19 mouse cellular contexts compared by ENCODE assay signal in genomic region chr17:88817601-88818000, GRCm38 (mm10). TPM values are rescaled to one million over a fixed set of nuclear protein-coding genes. Genes with fewer than 3 reads are reported as not detected.
DNase-seq lines count a peak whose midpoint lies in the region; ATAC-seq and TF ChIP-seq lines count a peak whose summit lies in the region.
"Had no signal": no experiment of that assay in that cellular context is flagged by ENCODE, and none has a peak within 500 bp of the region (broad histone marks: within the 10 kb centered on the region; RNA-seq: fewer than 3 reads in every experiment).

No protein-coding gene starts in this region.

- H3K4me2 ChIP-seq in forebrain, postnatal 0 days (ENCODE audit: low read depth) = no peak overlapping the region
- no peak overlapping the region for H3K4me2 ChIP-seq in midbrain, embryonic 16.5 days (ENCODE audit: low read length)
- H3K4me2 ChIP-seq in intestine, postnatal 0 days (replicated peaks; ENCODE audit: low read depth) = no peak overlapping the region
- H3K4me2 ChIP-seq: heart, embryonic 12.5 days; neural tube, embryonic 13.5 days; stomach, embryonic 15.5 days had no signal

- 8% methylated on average over 2 of the region's 2 CpGs for WGBS in forebrain, postnatal 0 days
- WGBS in forebrain, embryonic 10.5 days = 76% methylated on average over 2 of the region's 2 CpGs
- WGBS in midbrain, embryonic 16.5 days = 12% methylated on average over 2 of the region's 2 CpGs
- 57% methylated on average over 2 of the region's 2 CpGs for WGBS in midbrain, embryonic 10.5 days
- 28% methylated on average over 2 of the region's 2 CpGs for WGBS in intestine, postnatal 0 days

- no peaks in the 10 kb centered on the region for H3K36me3 ChIP-seq in forebrain, postnatal 0 days (ENCODE audit: insufficient read depth)
- H3K36me3 ChIP-seq in forebrain, embryonic 10.5 days (replicated peaks) = no peaks in the 10 kb centered on the region
- H3K36me3 ChIP-seq in midbrain, embryonic 16.5 days (ENCODE audit: control insufficient read depth, insufficient read depth, low read length) = no peaks in the 10 kb centered on the region
- H3K36me3 ChIP-seq in midbrain, embryonic 10.5 days = no peaks in the 10 kb centered on the region
- no peaks in the 10 kb centered on the region for H3K36me3 ChIP-seq in intestine, postnatal 0 days (ENCODE audit: control insufficient read depth, insufficient read depth)
- H3K36me3 ChIP-seq: heart, embryonic 12.5 days; neural tube, embryonic 13.5 days; stomach, embryonic 15.5 days had no signal

- H3K27me3 ChIP-seq in forebrain, postnatal 0 days (ENCODE audit: insufficient read depth, low read length) = no peaks in the 10 kb centered on the region
- no peaks in the 10 kb centered on the region for H3K27me3 ChIP-seq in forebrain, embryonic 10.5 days (ENCODE audit: poor library complexity, severe bottlenecking)
- no peaks in the 10 kb centered on the region for H3K27me3 ChIP-seq in midbrain, embryonic 16.5 days (ENCODE audit: control insufficient read depth, insufficient read depth, low read depth, low read length)
- no peaks in the 10 kb centered on the region for H3K27me3 ChIP-seq in midbrain, embryonic 10.5 days (ENCODE audit: low read depth, poor library complexity, severe bottlenecking)
- no peaks in the 10 kb centered on the region for H3K27me3 ChIP-seq in intestine, postnatal 0 days (replicated peaks; ENCODE audit: control insufficient read depth, insufficient read depth, low read length)
- H3K27me3 ChIP-seq: heart, embryonic 12.5 days; neural tube, embryonic 13.5 days; stomach, embryonic 15.5 days had no signal

- H3K4me3 ChIP-seq in forebrain, postnatal 0 days (ENCODE audit: low read depth, low read length) = no peak overlapping the region
- H3K4me3 ChIP-seq in forebrain, embryonic 10.5 days = no peak overlapping the region
- H3K4me3 ChIP-seq in midbrain, embryonic 16.5 days (ENCODE audit: low read depth, low read length) = no peak overlapping the region
- H3K4me3 ChIP-seq in midbrain, embryonic 10.5 days = no peak overlapping the region
- no peak overlapping the region for H3K4me3 ChIP-seq in intestine, postnatal 0 days (ENCODE audit: low read depth, low read length)
- H3K4me3 ChIP-seq: heart, embryonic 12.5 days; neural tube, embryonic 13.5 days; stomach, embryonic 15.5 days had no signal

- no peak for TF ChIP-seq CTCF in forebrain, postnatal 0 days (IDR thresholded peaks at IDR 0.05; ENCODE audit: low read depth)
- TF ChIP-seq CTCF in intestine, postnatal 0 days (IDR thresholded peaks at IDR 0.05; ENCODE audit: low read depth) = no peak

- DNase-seq in forebrain, postnatal 0 days = peak; percentile 71
- no peak for DNase-seq in forebrain, embryonic 10.5 days (ENCODE audit: extremely low spot score, low spot score)
- no peak for DNase-seq in midbrain, embryonic 10.5 days (ENCODE audit: low spot score)
- peak; percentile 2 for DNase-seq in layer of hippocampus, adult 9-10 months (ENCODE audit: low spot score)
- no peak for DNase-seq in thymus, postnatal 14 days
- DNase-seq: cerebellum, adult 2 months; heart, postnatal 36 days; kidney, adult 9 months; liver; lung, adult 18-20 months; lung, postnatal 4 days; spleen, adult 18-20 months; thymus, postnatal 25 days had no signal

- H3K9me3 ChIP-seq in forebrain, postnatal 0 days (ENCODE audit: low read length) = no peaks in the 10 kb centered on the region
- no peaks in the 10 kb centered on the region for H3K9me3 ChIP-seq in forebrain, embryonic 10.5 days
- no peaks in the 10 kb centered on the region for H3K9me3 ChIP-seq in midbrain, embryonic 16.5 days (replicated peaks; ENCODE audit: control insufficient read depth, low read length, poor library complexity, severe bottlenecking)
- H3K9me3 ChIP-seq in midbrain, embryonic 10.5 days (replicated peaks) = no peaks in the 10 kb centered on the region
- H3K9me3 ChIP-seq in intestine, postnatal 0 days (ENCODE audit: control insufficient read depth) = no peaks in the 10 kb centered on the region
- H3K9me3 ChIP-seq: heart, embryonic 12.5 days; neural tube, embryonic 13.5 days; stomach, embryonic 15.5 days had no signal

- peak; percentile 74 for ATAC-seq in forebrain, postnatal 0 days
- peak; percentile 71; the same call in 1 of the 2 replicates for ATAC-seq in midbrain, embryonic 16.5 days
- ATAC-seq in intestine, postnatal 0 days = no peak

- no peak overlapping the region for H3K9ac ChIP-seq in forebrain, postnatal 0 days
- H3K9ac ChIP-seq in midbrain, embryonic 16.5 days (ENCODE audit: low read depth, low read length) = no peak overlapping the region
- no peak overlapping the region for H3K9ac ChIP-seq in intestine, postnatal 0 days (ENCODE audit: low read depth, low read length)
- H3K9ac ChIP-seq: heart, embryonic 12.5 days; neural tube, embryonic 13.5 days; stomach, embryonic 15.5 days had no signal

- H3K4me1 ChIP-seq in forebrain, postnatal 0 days (ENCODE audit: insufficient read depth) = no peaks in the 10 kb centered on the region
- no peaks in the 10 kb centered on the region for H3K4me1 ChIP-seq in forebrain, embryonic 10.5 days
- H3K4me1 ChIP-seq in midbrain, embryonic 16.5 days (ENCODE audit: control insufficient read depth, insufficient read depth, low read length) = peaks cover 4% of the 10 kb centered on the region
- H3K4me1 ChIP-seq in midbrain, embryonic 10.5 days = no peaks in the 10 kb centered on the region
- no peaks in the 10 kb centered on the region for H3K4me1 ChIP-seq in intestine, postnatal 0 days (replicated peaks; ENCODE audit: control insufficient read depth, insufficient read depth, low read length)
- H3K4me1 ChIP-seq: heart, embryonic 12.5 days; stomach, embryonic 15.5 days had no signal

- H3K27ac ChIP-seq in forebrain, postnatal 0 days (ENCODE audit: low read depth, low read length) = peak overlapping the region; percentile 59; the same call in 1 of the 2 replicates
- no peak overlapping the region for H3K27ac ChIP-seq in forebrain, embryonic 10.5 days
- H3K27ac ChIP-seq in midbrain, embryonic 16.5 days (ENCODE audit: low read length) = no peak overlapping the region
- H3K27ac ChIP-seq in midbrain, embryonic 10.5 days (replicated peaks) = no peak overlapping the region
- no peak overlapping the region for H3K27ac ChIP-seq in intestine, postnatal 0 days (ENCODE audit: low read depth, low read length)
- H3K27ac ChIP-seq: neural tube, embryonic 13.5 days; stomach, embryonic 15.5 days had no signal

RNA-seq across cellular contexts. Expression of gene Lhcgr, which starts 25.8 kb away (rescaled TPM):
- 0.62 and 0.95 TPM in 2 replicates for total RNA-seq in forebrain, postnatal 0 days (2014; rRNA removed)
- polyA plus RNA-seq in forebrain, postnatal 0 days (2015; fragmentation: Nextera tagmentation; extraction: Ambion mirVana) = 1.2 and 2.0 TPM in 2 replicates
- not detected in 2 replicates for polyA plus RNA-seq in forebrain, embryonic 10.5 days (2016; fragmentation: Nextera tagmentation; extraction: Ambion mirVana)
- polyA plus RNA-seq in midbrain, embryonic 16.5 days (2015; fragmentation: Nextera tagmentation; extraction: Ambion mirVana) = 0.52 and 1.7 TPM in 2 replicates
- polyA plus RNA-seq in midbrain, embryonic 10.5 days (2016; fragmentation: Nextera tagmentation; extraction: Ambion mirVana) = 0.24 and 0.25 TPM in 2 replicates
- not detected in 2 replicates for polyA plus RNA-seq in intestine, postnatal 0 days (2015; fragmentation: Nextera tagmentation; extraction: Ambion mirVana)
- total RNA-seq: monocyte, adult 5-6 weeks had no signal
- polyA plus RNA-seq: stomach, embryonic 15.5 days had no signal

Comparison
In these comparisons a context has a peak if more than half of its experiments do, and no peak if none do; other contexts are left out.
1. DNase-seq: peak in forebrain, postnatal 0 days (single experiment) and layer of hippocampus, adult 9-10 months (single experiment); none in forebrain, embryonic 10.5 days (single experiment), midbrain, embryonic 10.5 days (single experiment) and thymus, postnatal 14 days (single experiment).